Mouse (Mus musculus) C2C12 (cell line): ENCODE data around the gene Cyb561d1. TPM values are rescaled to one million over a fixed set of nuclear protein-coding genes. Genes with fewer than 3 reads are reported as not detected.

Experiments used
- H3K27me3 ChIP-seq: one replicate; pipeline ENCODE4 v1.6.1; 2011; ENCODE audit not compliant: control insufficient read depth, insufficient read depth, insufficient read length
- H3K36me3 ChIP-seq: one replicate; pipeline ENCODE4 v1.6.1; 2011; ENCODE audit not compliant: control insufficient read depth, insufficient read depth
- H3K4me3 ChIP-seq: one replicate; pipeline ENCODE4 v1.5.1; 2011; ENCODE audit warnings: mild to moderate bottlenecking, control low read depth; ENCODE audit not compliant: poor library complexity, insufficient read depth, severe bottlenecking
- H3K79me2 ChIP-seq: one replicate; pipeline ENCODE4 v1.6.1; 2011; ENCODE audit not compliant: control insufficient read depth, insufficient read depth
- H3K79me3 ChIP-seq: one replicate; pipeline ENCODE4 v1.6.1; 2011; ENCODE audit warnings: low read depth, control low read depth
- H3ac ChIP-seq: one replicate; pipeline ENCODE3; 2011; ENCODE audit warnings: low read depth; ENCODE audit not compliant: control insufficient read depth, insufficient read length
- CEBPB ChIP-seq: IDR thresholded peaks from one replicate; pipeline ENCODE4 v1.6.1; 2011; ENCODE audit warnings: low read depth, mild to moderate bottlenecking, control low read depth, moderate library complexity
- CTCF ChIP-seq: IDR thresholded peaks from one replicate; pipeline ENCODE4 v1.5.1; 2011; ENCODE audit not compliant: control insufficient read depth, insufficient read depth, insufficient read length
- FOSL1 ChIP-seq: IDR thresholded peaks from one replicate; pipeline ENCODE4 v1.8.0; 2011; ENCODE audit warnings: mild to moderate bottlenecking, low read length; ENCODE audit not compliant: poor library complexity, insufficient read depth, severe bottlenecking
- MAX ChIP-seq: IDR thresholded peaks from one replicate; pipeline ENCODE4 v1.6.1; 2011; ENCODE audit warnings: mild to moderate bottlenecking, control low read depth
- MYOD1 ChIP-seq: IDR thresholded peaks from one replicate; pipeline ENCODE4 v1.6.1; 2011; ENCODE audit warnings: low read depth; ENCODE audit not compliant: control insufficient read depth, insufficient read length
- MYOG ChIP-seq: IDR thresholded peaks from one replicate; pipeline ENCODE4 v1.6.1; 2011; ENCODE audit not compliant: control insufficient read depth, insufficient read length; ENCODE audit errors: extremely low read depth
- USF1 ChIP-seq: IDR thresholded peaks from one replicate; pipeline ENCODE4 v1.6.1; 2011; ENCODE audit warnings: low read depth, mild to moderate bottlenecking, control low read depth, moderate library complexity
- polyA plus RNA-seq: library from polyadenylated mRNA; unstranded; fragments of >200 nt; fragmentation: generic; extraction: Trizol; gene quantifications from one replicate; pipeline ENCODE4 v1.2.1, GENCODE M21; 2012; ENCODE audit warnings: missing spikeins

The Cyb561d1 gene
- polyA plus RNA-seq, 1 experiment: 1.7 TPM

- Histone ChIP-seq H3K79me2 (no peaks in the 10 kb centered on the region), H3K36me3 (no peaks in the 10 kb centered on the region), H3ac (no peak overlapping the region), H3K4me3 (no peak overlapping the region), H3K79me3 (no peaks in the 10 kb centered on the region), H3K27me3 (peaks cover 23% of the 10 kb centered on the region)
- TF ChIP-seq USF1: no peak
- no peak for TF ChIP-seq MYOD1
- TF ChIP-seq CTCF: no peak
- TF ChIP-seq FOSL1: no peak
- no peak for TF ChIP-seq MYOG
- TF ChIP-seq CEBPB: no peak
- no peak for TF ChIP-seq MAX
Measured at GRCm38 (mm10) chr3:108166486-108167211, 34.4 kb downstream of the Cyb561d1 start.

- Histone ChIP-seq H3K27me3 (peaks cover 24% of the 10 kb centered on the region), H3K79me3 (no peaks in the 10 kb centered on the region), H3K79me2 (no peaks in the 10 kb centered on the region), H3K4me3 (no peak overlapping the region), H3K36me3 (no peaks in the 10 kb centered on the region), H3ac (no peak overlapping the region)
- no peak for TF ChIP-seq USF1
- TF ChIP-seq FOSL1: no peak
Measured at GRCm38 (mm10) chr3:108165532-108166315, 35.3 kb downstream of the Cyb561d1 start.

- Histone ChIP-seq H3K79me2 (no peaks in the 10 kb centered on the region), H3K4me3 (no peak overlapping the region), H3K79me3 (no peaks in the 10 kb centered on the region), H3K27me3 (peaks cover 31% of the 10 kb centered on the region), H3ac (no peak overlapping the region), H3K36me3 (no peaks in the 10 kb centered on the region)
- peak; percentile 83 for TF ChIP-seq CTCF
- TF ChIP-seq USF1: no peak
Measured at GRCm38 (mm10) chr3:108164807-108165206, 36.2 kb downstream of the Cyb561d1 start.

- no peaks in the 10 kb centered on the region for H3K79me3 ChIP-seq
- H3K27me3 ChIP-seq: peaks cover 34% of the 10 kb centered on the region
- no peak for TF ChIP-seq MYOG
- H3ac ChIP-seq: no peak overlapping the region
- no peak overlapping the region for H3K4me3 ChIP-seq
- no peaks in the 10 kb centered on the region for H3K79me2 ChIP-seq
- no peaks in the 10 kb centered on the region for H3K36me3 ChIP-seq
Measured at GRCm38 (mm10) chr3:108164091-108164490, 36.9 kb downstream of the Cyb561d1 start.

GRCm38 (mm10) chr3:108158383-108159037, 42.5 kb downstream of the Cyb561d1 start:
- peaks cover 47% of the 10 kb centered on the region for H3K27me3 ChIP-seq
- no peak for TF ChIP-seq FOSL1
- no peak for TF ChIP-seq USF1
- no peak for TF ChIP-seq MYOG
- TF ChIP-seq MYOD1: no peak
- no peak for TF ChIP-seq CEBPB
- TF ChIP-seq MAX: no peak
- TF ChIP-seq CTCF: no peak
- H3K4me3 ChIP-seq: no peak overlapping the region
- no peaks in the 10 kb centered on the region for H3K36me3 ChIP-seq
- H3ac ChIP-seq: no peak overlapping the region
- H3K79me2 ChIP-seq: no peaks in the 10 kb centered on the region
- H3K79me3 ChIP-seq: no peaks in the 10 kb centered on the region

- Histone ChIP-seq H3K27me3 (peaks cover 23% of the 10 kb centered on the region), H3ac (no peak within 1 kb of the TSS), H3K4me3 (no peak within 1 kb of the TSS), H3K36me3 (no peaks in the 10 kb centered on the region), H3K79me3 (no peaks in the 10 kb centered on the region), H3K79me2 (no peaks in the 10 kb centered on the region)
- no peak for TF ChIP-seq MYOG
- TF ChIP-seq MYOD1: no peak
- TF ChIP-seq FOSL1: no peak
Measured at GRCm38 (mm10) chr3:108154656-108155055, 46.4 kb downstream of the Cyb561d1 start, which contains the start of gene Gpr61. Gene Gpr61, minus strand, starts transcription at chr3:108154882.
